Mouse (Mus musculus) c-Kit-positive CD71-positive TER-119-positive erythroid progenitor cells, embryonic 14.5 days (primary cell): ENCODE data around the gene Maats1.

Source experiments
- DNase-seq: peaks from one replicate; pipeline ENCODE4 v3.0.0-alpha.2; 2013; ENCODE audit warnings: low spot score

The Maats1 gene

DNA sequence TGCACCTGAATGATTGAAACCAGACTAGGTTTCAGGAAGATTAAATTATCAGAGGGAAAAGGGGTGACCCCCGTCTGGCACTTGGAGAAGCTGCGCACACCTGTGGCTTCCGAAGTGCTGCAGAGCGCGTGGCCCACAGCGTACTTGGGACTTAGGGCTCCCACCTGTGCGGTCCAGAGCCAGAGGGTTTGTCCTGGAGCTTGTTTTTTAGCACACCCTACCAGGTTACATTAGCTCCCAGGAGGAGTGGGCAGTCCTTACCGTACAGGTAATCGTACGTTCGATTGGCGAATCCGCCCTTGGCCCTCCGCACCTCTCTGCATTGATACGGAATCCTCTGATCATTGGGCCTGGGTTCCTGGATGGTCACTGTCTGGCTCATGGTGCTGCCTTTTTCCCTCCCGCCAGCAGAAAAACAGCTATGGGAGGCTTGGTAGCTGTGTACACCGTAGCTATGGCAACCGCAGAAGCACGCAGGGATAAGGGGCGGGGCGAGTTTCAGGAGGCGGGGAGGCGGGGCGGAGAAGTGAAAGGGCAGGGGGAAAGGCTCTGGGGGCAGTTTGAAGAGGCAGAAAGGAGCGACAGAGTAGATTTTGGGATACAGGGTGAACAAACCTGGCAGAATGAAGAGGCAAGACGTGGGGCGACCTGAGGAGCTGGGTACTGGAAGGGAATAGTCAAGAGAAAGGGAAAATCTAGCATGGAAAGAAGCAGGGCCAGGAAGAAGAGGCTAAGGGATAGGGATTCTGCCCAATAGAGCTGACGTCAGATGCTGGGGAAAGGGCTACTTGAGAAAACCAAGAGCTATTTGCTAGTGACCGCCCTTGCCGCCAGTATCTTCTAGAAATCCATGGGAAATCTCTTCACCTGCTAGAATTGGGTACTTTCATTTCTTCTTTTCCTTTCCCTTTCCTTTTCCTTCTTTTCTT lies at the start of gene Maats1:
TSS of gene Maats1 (minus strand) at position 748 of the 929 bp plus-strand sequence.
- DNase-seq = peak; percentile 58

DNA sequence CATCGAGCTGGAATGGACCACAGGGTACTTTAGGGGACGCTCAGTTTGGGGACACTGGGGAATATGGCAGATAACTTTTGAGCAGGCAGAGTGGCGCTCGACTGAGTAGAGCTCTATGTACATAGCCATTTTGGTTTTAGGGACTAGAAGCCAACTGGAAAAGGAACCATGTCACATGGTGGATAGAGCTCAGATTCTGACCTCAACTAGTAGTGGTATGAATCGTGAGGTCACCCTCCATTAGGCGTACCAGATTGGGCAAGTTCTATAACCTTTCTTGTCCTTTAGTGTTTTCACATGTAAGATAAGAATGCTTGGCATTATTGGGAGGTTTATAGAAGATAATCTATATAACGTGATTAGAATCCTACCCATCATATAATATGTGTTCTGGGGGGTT lies 48.4 kb upstream of the Maats1 start:
- DNase-seq = no peak

- no peak for DNase-seq
Observed at GRCm38 (mm10) chr16:38389284-38389893, 47.4 kb upstream of the Maats1 start.

DNA sequence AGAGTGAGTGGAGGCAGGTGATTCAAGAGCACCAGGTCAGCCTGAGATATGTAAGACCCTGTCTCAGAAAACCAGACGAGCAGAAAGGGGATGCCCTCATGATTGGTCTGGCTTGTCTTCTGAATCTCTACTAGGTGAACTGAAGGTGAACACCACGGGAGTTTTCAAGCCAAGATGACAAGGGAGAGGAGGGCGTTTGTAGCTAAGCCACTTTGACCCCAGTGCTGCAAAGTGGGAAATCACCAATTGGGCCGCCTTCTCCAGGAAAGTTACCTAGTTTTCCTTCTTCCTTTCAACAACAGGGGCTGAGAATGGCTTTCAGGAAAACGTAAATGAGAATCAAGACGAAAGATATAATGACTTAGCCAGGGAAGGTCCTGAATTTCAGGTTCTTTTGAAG lies 46.8 kb upstream of the Maats1 start:
- no peak for DNase-seq

GRCm38 (mm10) chr16:38387389-38387788 lies 45.4 kb upstream of the Maats1 start:
- DNase-seq = no peak

DNA sequence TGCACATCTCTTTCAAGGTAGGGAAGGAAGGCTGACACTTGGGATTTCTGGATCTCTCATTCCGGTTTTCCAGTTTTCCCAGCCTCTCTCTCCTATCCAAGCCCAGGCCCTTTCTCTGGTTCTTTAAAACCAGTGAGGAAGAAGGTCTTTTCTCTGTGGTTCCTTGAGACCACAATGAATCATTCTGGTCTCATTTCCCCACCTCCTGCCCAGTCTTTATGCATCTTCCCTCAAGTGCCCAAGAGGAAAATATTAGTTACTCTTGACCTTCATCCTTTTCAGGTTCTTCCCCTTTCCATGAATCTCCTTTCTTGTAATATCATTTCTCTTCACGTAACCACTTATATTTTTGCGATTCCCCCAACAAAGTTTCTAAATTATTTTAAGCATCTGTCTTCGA lies 43.8 kb upstream of the Maats1 start:
- DNase-seq = no peak

GRCm38 (mm10) chr16:38385184-38385634 lies 43.3 kb upstream of the Maats1 start:
- no peak for DNase-seq

GRCm38 (mm10) chr16:38383683-38384082 lies 41.7 kb upstream of the Maats1 start:
- DNase-seq = no peak

DNA sequence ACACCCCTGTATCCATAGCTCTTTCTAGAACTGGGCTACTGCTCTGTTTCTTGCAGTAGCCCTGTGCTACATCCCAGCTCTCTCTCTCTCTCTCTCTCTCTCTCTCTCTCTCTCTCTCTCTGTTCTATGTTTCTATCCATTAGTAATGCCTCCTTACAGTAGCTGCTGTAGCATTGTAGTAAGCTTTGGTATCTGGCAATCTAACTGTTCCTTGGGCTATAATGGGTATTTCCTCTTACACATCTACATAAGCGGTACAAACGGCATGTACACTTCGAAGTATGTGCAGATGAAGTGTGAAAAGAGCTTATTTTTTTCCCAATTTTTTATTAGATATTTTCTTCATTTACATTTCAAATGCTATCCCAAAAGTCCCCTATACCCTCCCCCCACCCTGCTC lies 38.0 kb upstream of the Maats1 start:
- no peak for DNase-seq

- no peak for DNase-seq
Observed at GRCm38 (mm10) chr16:38379493-38379892, 37.5 kb upstream of the Maats1 start.

- DNase-seq = no peak
Observed at GRCm38 (mm10) chr16:38379088-38379487, 37.1 kb upstream of the Maats1 start.

DNA sequence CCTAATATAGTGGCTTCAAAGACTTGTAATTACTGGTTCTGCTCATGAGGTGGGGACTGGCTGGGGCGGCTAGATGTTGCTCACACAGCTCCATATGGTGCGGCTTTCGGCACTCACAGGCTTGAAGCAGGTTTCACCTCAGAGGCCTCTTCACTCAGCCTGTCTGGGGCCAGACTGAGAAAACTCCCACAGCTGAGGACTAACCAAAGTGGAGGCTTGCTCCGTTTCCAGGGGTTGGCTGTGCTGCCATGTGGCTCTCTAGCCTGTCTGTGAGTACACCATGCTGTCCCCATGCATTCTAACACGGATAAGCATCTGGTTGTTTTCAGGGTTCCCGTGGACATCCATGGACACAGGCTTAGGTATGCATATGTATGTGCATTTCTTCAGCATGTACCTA lies 36.6 kb upstream of the Maats1 start:
- no peak for DNase-seq

DNA sequence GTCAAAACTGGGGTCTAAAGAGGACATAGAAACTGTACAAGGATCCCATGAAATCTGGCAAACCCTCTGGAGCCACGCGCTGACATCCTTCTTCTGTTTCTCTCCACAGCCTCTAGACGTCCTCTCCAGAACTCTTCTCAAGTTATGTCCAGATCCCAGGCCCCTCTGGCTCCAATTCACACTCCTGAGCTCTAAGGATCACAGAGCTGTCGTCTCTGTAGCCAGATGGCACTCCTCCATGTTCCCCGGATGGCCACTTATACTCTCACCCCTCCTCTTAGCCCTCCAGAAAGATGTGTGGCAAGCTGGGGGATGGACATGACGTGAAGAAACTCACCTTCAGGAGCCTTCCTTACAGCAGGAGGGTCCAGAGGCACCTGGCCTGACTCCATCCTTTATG lies 35.6 kb upstream of the Maats1 start:
- no peak for DNase-seq

DNA sequence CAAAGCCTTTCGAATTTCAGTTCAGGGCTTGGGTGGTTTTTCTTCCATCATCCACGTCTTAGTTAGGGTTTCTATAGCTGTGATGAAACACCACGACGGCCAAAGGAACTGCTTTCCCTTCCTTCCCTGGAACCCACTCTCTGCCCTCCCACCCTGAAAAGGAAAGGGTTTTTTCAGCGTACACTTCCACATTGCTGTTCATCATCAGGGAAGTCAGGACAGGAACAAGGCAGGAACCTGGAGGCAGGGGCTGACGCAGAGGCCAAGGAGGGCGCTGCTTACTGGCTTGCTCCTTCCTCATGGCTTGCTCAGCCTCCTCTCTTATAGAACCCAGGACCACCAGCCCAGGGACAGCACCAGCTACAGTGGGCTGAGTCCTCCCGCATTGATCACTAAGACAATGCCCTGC lies 34.9 kb upstream of the Maats1 start:
- DNase-seq = no peak

GRCm38 (mm10) chr16:38376163-38376840 lies 34.4 kb upstream of the Maats1 start:
- no peak for DNase-seq

DNA sequence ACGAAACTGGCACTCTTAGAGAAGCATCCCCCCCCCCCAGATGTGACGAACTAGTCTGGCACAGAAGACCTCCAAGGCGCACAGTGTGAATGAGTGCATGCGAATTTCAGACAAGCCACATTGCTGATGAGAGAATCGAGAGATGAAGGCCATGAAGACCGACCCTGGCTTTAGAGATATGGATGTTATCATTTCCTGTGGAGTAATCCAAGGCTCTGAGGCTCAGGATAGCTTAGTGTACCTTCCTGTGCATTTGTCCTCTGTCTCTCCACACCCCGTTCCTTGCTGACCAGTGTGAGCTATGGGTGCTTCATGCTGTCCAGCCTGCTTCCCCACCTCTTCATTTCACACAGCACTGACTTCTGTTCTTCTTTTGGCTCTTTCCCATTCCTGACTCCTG lies 33.2 kb upstream of the Maats1 start:
- no peak for DNase-seq

DNA sequence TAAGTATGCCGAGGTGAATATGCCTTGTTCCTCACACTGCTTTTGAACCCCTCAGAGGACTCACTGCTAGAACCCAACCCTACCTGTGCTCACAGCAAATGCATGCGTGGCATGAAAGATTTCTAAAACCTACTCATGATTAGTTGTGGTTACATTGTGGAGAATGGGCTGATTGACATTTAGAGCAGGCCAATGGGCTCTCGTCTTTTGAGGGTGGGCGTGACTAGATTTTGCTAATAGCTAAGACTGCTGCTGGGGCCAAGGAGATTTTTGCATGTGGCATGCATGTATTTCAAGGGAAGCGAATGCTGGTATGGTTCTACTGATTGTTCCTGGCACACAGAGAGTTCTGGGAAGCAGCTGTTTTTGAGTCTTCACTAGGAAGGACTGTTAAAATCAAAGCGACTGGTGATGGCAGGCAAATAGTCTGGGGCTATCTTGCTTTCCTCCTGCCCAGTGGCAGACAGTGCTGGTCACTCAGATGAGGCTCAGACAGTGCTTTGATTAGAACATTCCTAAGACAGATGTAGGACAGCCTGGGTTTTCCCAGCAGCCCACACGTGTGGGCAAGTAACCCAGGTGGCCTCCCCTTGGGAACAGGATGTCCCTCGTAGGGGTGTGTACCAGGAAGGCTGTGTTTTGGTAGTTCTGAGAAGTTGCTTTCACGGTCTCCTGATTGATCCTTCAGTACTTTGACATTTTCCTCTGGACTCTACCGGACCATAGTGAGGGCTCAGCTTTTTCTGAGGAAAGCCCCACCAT lies 32.6 kb upstream of the Maats1 start:
- peak; percentile 80 for DNase-seq

DNA sequence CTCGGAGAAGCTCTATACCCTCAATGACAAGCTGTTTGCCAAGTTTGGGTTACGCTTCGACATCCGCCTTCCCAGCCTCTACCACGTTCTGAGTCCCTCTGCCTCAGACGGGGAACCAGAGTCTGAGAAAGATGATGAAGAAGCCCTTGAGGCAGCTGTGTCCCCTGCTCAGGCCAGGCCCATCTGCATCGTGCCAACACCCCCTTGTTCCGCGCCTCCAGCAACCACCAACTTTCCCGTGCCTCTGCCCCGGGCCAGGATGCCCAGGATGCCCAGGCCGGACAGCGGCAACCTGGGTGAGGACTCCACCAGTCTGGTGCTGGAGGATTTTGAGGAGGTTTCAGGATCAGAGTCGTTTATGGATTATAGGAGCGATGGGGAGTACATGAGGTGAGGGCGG lies 32.0 kb upstream of the Maats1 start:
- no peak for DNase-seq

DNA sequence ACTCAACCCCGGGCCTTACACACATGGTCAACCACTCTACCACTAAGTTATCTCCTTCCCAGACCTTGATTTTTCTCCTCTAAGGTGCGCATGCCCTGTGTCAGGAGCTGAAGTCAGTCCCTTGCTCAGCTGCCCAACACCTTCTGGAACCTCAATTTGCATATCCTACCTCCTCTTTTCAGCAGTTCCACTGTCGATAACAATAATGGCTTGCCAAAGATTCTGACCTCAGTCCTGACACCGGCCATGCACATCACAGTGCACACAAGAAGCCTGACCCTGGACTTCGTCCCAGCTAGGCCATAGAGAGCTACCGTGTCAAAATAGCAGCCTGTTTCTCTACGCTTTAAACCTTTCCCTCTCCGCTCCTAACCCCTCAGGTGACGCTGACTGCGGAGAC lies 31.5 kb upstream of the Maats1 start:
- no peak for DNase-seq

- DNase-seq = no peak
Observed at GRCm38 (mm10) chr16:38372876-38373275, 30.9 kb upstream of the Maats1 start.

GRCm38 (mm10) chr16:38371705-38372296 lies 29.9 kb upstream of the Maats1 start:
- DNase-seq = peak; percentile 98
